Mouse (Mus musculus): ENCODE results near the gene Prodh2. TPM values are rescaled to one million over a fixed set of nuclear protein-coding genes. Genes with fewer than 3 reads are reported as not detected.
"Not testable (repeated sequence)": the region's sequence is repeated elsewhere in the genome, so short reads cannot be mapped to it uniquely, and the experiment has no call there.

The Prodh2 gene
- polyA plus RNA-seq, 1 experiment from 2014 or later = not detected

GRCm38 (mm10) chr7:30501159-30501558, 7.7 kb downstream of the Prodh2 start:
- H3K36me3 ChIP-seq (ENCODE audit: control insufficient read depth, insufficient read depth, low read length); H3K27ac ChIP-seq (ENCODE audit: low read depth, low read length); DNase-seq (ENCODE audit: low spot score); ATAC-seq (ENCODE audit: low FRiP score); H3K4me3 ChIP-seq (ENCODE audit: low read depth, low read length); H3K4me1 ChIP-seq (replicated peaks; ENCODE audit: control insufficient read depth, insufficient read depth, low read length); H3K9me3 ChIP-seq (ENCODE audit: control insufficient read depth, low read length); H3K27me3 ChIP-seq (ENCODE audit: control insufficient read depth, insufficient read depth, low read length); H3K4me2 ChIP-seq (replicated peaks; ENCODE audit: low read depth, low read length); H3K9ac ChIP-seq (ENCODE audit: low read depth, low read length): not testable (repeated sequence)
- WGBS = 77% methylated on average over 5 of the region's 5 CpGs

GRCm38 (mm10) chr7:30508061-30508460, 14.6 kb downstream of the Prodh2 start:
- ATAC-seq (ENCODE audit: low FRiP score) (no peak), DNase-seq (ENCODE audit: low spot score) (no peak)
- Histone ChIP-seq H3K36me3 (ENCODE audit: control insufficient read depth, insufficient read depth, low read length) (no peaks in the 10 kb centered on the region), H3K4me3 (ENCODE audit: low read depth, low read length) (no peak overlapping the region), H3K9me3 (ENCODE audit: control insufficient read depth, low read length) (no peaks in the 10 kb centered on the region), H3K9ac (ENCODE audit: low read depth, low read length) (no peak overlapping the region), H3K4me1 (replicated peaks; ENCODE audit: control insufficient read depth, insufficient read depth, low read length) (no peaks in the 10 kb centered on the region), H3K4me2 (replicated peaks; ENCODE audit: low read depth, low read length) (no peak overlapping the region), H3K27me3 (ENCODE audit: control insufficient read depth, insufficient read depth, low read length) (no peaks in the 10 kb centered on the region), H3K27ac (ENCODE audit: low read depth, low read length) (no peak overlapping the region)
- 73% methylated on average over 4 of the region's 4 CpGs for WGBS

GRCm38 (mm10) chr7:30515003-30515760, 21.8 kb downstream of the Prodh2 start:
- WGBS = 58% methylated on average over 24 of the region's 24 CpGs
- Histone ChIP-seq H3K4me3 (ENCODE audit: low read depth, low read length) (no peak overlapping the region), H3K9me3 (ENCODE audit: control insufficient read depth, low read length) (no peaks in the 10 kb centered on the region), H3K9ac (ENCODE audit: low read depth, low read length) (no peak overlapping the region), H3K36me3 (ENCODE audit: control insufficient read depth, insufficient read depth, low read length) (no peaks in the 10 kb centered on the region), H3K27ac (ENCODE audit: low read depth, low read length) (no peak overlapping the region), H3K4me1 (replicated peaks; ENCODE audit: control insufficient read depth, insufficient read depth, low read length) (no peaks in the 10 kb centered on the region), H3K27me3 (ENCODE audit: control insufficient read depth, insufficient read depth, low read length) (no peaks in the 10 kb centered on the region), H3K4me2 (replicated peaks; ENCODE audit: low read depth, low read length) (no peak overlapping the region)
- DNase-seq (ENCODE audit: low spot score) (no peak), ATAC-seq (ENCODE audit: low FRiP score) (no peak)

- H3K9ac ChIP-seq (ENCODE audit: low read depth, low read length) = no peak overlapping the region
- H3K9me3 ChIP-seq (ENCODE audit: control insufficient read depth, low read length) = no peaks in the 10 kb centered on the region
- H3K4me3 ChIP-seq (ENCODE audit: low read depth, low read length) = no peak overlapping the region
- H3K4me2 ChIP-seq (replicated peaks; ENCODE audit: low read depth, low read length) = no peak overlapping the region
- H3K27ac ChIP-seq (ENCODE audit: low read depth, low read length) = no peak overlapping the region
- peaks cover 4% of the 10 kb centered on the region; the same call in 1 of the 2 replicates for H3K36me3 ChIP-seq (ENCODE audit: control insufficient read depth, insufficient read depth, low read length)
- WGBS = 49% methylated on average over 8 of the region's 8 CpGs
- no peaks in the 10 kb centered on the region for H3K27me3 ChIP-seq (ENCODE audit: control insufficient read depth, insufficient read depth, low read length)
- no peak for ATAC-seq (ENCODE audit: low FRiP score)
- H3K4me1 ChIP-seq (replicated peaks; ENCODE audit: control insufficient read depth, insufficient read depth, low read length) = 0 out of 2 replicates have a peak, but pooled peaks cover 2% of the 10 kb centered on the region
- DNase-seq (ENCODE audit: low spot score) = no peak
These were observed 24.9 kb downstream of the Prodh2 start for GRCm38 (mm10) chr7:30518325-30518724.

- DNase-seq (ENCODE audit: low spot score) = no peak
- peak; percentile 26; the same call in 1 of the 2 replicates for ATAC-seq (ENCODE audit: low FRiP score)
- 57% methylated on average over 4 of the region's 4 CpGs for WGBS
- peaks cover 8% of the 10 kb centered on the region; the same call in 1 of the 2 replicates for H3K36me3 ChIP-seq (ENCODE audit: control insufficient read depth, insufficient read depth, low read length)
- no peak overlapping the region for H3K4me3 ChIP-seq (ENCODE audit: low read depth, low read length)
- H3K27ac ChIP-seq (ENCODE audit: low read depth, low read length) = no peak overlapping the region
- H3K4me1 ChIP-seq (replicated peaks; ENCODE audit: control insufficient read depth, insufficient read depth, low read length) = 0 out of 2 replicates have a peak, but pooled peaks cover 2% of the 10 kb centered on the region
- H3K9me3 ChIP-seq (ENCODE audit: control insufficient read depth, low read length) = no peaks in the 10 kb centered on the region
- no peak overlapping the region for H3K9ac ChIP-seq (ENCODE audit: low read depth, low read length)
- 0 out of 2 replicates have a peak, but pooled peaks cover 2% of the 10 kb centered on the region for H3K27me3 ChIP-seq (ENCODE audit: control insufficient read depth, insufficient read depth, low read length)
- H3K4me2 ChIP-seq (replicated peaks; ENCODE audit: low read depth, low read length) = no peak overlapping the region
These were observed 27.0 kb downstream of the Prodh2 start for GRCm38 (mm10) chr7:30520396-30520795.

- 76% methylated on average over 5 of the region's 5 CpGs for WGBS
- peaks cover 8% of the 10 kb centered on the region; the same call in 1 of the 2 replicates for H3K36me3 ChIP-seq (ENCODE audit: control insufficient read depth, insufficient read depth, low read length)
- no peak for ATAC-seq (ENCODE audit: low FRiP score)
- H3K27me3 ChIP-seq (ENCODE audit: control insufficient read depth, insufficient read depth, low read length) = 0 out of 2 replicates have a peak, but pooled peaks cover 2% of the 10 kb centered on the region
- no peak overlapping the region for H3K27ac ChIP-seq (ENCODE audit: low read depth, low read length)
- H3K9me3 ChIP-seq (ENCODE audit: control insufficient read depth, low read length) = no peaks in the 10 kb centered on the region
- H3K4me1 ChIP-seq (replicated peaks; ENCODE audit: control insufficient read depth, insufficient read depth, low read length) = 0 out of 2 replicates have a peak, but pooled peaks cover 2% of the 10 kb centered on the region
- no peak for DNase-seq (ENCODE audit: low spot score)
- H3K9ac ChIP-seq (ENCODE audit: low read depth, low read length) = no peak overlapping the region
- no peak overlapping the region for H3K4me2 ChIP-seq (replicated peaks; ENCODE audit: low read depth, low read length)
- no peak overlapping the region for H3K4me3 ChIP-seq (ENCODE audit: low read depth, low read length)
These were observed 27.4 kb downstream of the Prodh2 start for GRCm38 (mm10) chr7:30520856-30521255.

- H3K27me3 ChIP-seq (ENCODE audit: control insufficient read depth, insufficient read depth, low read length) = 0 out of 2 replicates have a peak, but pooled peaks cover 2% of the 10 kb centered on the region
- ATAC-seq (ENCODE audit: low FRiP score) (no peak), DNase-seq (ENCODE audit: low spot score) (no peak)
- WGBS = 78% methylated on average over 10 of the region's 10 CpGs
- H3K9ac ChIP-seq (ENCODE audit: low read depth, low read length) = no peak overlapping the region
- H3K36me3 ChIP-seq (ENCODE audit: control insufficient read depth, insufficient read depth, low read length) = peaks cover 13% of the 10 kb centered on the region
- H3K4me2 ChIP-seq (replicated peaks; ENCODE audit: low read depth, low read length) = no peak overlapping the region
- H3K9me3 ChIP-seq (ENCODE audit: control insufficient read depth, low read length) = no peaks in the 10 kb centered on the region
- H3K27ac ChIP-seq (ENCODE audit: low read depth, low read length) = no peak overlapping the region
- H3K4me1 ChIP-seq (replicated peaks; ENCODE audit: control insufficient read depth, insufficient read depth, low read length) = 0 out of 2 replicates have a peak, but pooled peaks cover 5% of the 10 kb centered on the region
- H3K4me3 ChIP-seq (ENCODE audit: low read depth, low read length) = no peak overlapping the region
These were observed 29.4 kb downstream of the Prodh2 start for GRCm38 (mm10) chr7:30522871-30523270.

- H3K9me3 ChIP-seq (ENCODE audit: control insufficient read depth, low read length) = no peaks in the 10 kb centered on the region
- ATAC-seq (ENCODE audit: low FRiP score) (no peak), DNase-seq (ENCODE audit: low spot score) (no peak)
- H3K4me3 ChIP-seq (ENCODE audit: low read depth, low read length) = no peak overlapping the region
- no peak overlapping the region for H3K9ac ChIP-seq (ENCODE audit: low read depth, low read length)
- 0 out of 2 replicates have a peak, but pooled peaks cover 5% of the 10 kb centered on the region for H3K4me1 ChIP-seq (replicated peaks; ENCODE audit: control insufficient read depth, insufficient read depth, low read length)
- peaks cover 21% of the 10 kb centered on the region for H3K36me3 ChIP-seq (ENCODE audit: control insufficient read depth, insufficient read depth, low read length)
- no peak overlapping the region for H3K27ac ChIP-seq (ENCODE audit: low read depth, low read length)
- H3K4me2 ChIP-seq (replicated peaks; ENCODE audit: low read depth, low read length) = no peak overlapping the region
- WGBS = 86% methylated on average over 6 of the region's 6 CpGs
- 0 out of 2 replicates have a peak, but pooled peaks cover 2% of the 10 kb centered on the region for H3K27me3 ChIP-seq (ENCODE audit: control insufficient read depth, insufficient read depth, low read length)
These were observed 31.1 kb downstream of the Prodh2 start for GRCm38 (mm10) chr7:30524487-30524886.

- Histone ChIP-seq H3K36me3 (ENCODE audit: control insufficient read depth, insufficient read depth, low read length) (peaks cover 24% of the 10 kb centered on the region), H3K27me3 (ENCODE audit: control insufficient read depth, insufficient read depth, low read length) (0 out of 2 replicates have a peak, but pooled peaks cover 2% of the 10 kb centered on the region), H3K27ac (ENCODE audit: low read depth, low read length) (no peak overlapping the region), H3K9ac (ENCODE audit: low read depth, low read length) (0 out of 2 replicates have a peak overlapping the region, but pooled peaks have one; percentile 23), H3K4me2 (replicated peaks; ENCODE audit: low read depth, low read length) (no peak overlapping the region), H3K4me3 (ENCODE audit: low read depth, low read length) (no peak overlapping the region), H3K9me3 (ENCODE audit: control insufficient read depth, low read length) (no peaks in the 10 kb centered on the region), H3K4me1 (replicated peaks; ENCODE audit: control insufficient read depth, insufficient read depth, low read length) (0 out of 2 replicates have a peak, but pooled peaks cover 5% of the 10 kb centered on the region)
- no peak for DNase-seq (ENCODE audit: low spot score)
- ATAC-seq (ENCODE audit: low FRiP score) = no peak
- 36% methylated on average over 10 of the region's 10 CpGs for WGBS
These were observed 32.5 kb downstream of the Prodh2 start for GRCm38 (mm10) chr7:30525954-30526353.

Data from hindbrain, embryonic 11.5 days (tissue).